In the genomic region with DNA sequence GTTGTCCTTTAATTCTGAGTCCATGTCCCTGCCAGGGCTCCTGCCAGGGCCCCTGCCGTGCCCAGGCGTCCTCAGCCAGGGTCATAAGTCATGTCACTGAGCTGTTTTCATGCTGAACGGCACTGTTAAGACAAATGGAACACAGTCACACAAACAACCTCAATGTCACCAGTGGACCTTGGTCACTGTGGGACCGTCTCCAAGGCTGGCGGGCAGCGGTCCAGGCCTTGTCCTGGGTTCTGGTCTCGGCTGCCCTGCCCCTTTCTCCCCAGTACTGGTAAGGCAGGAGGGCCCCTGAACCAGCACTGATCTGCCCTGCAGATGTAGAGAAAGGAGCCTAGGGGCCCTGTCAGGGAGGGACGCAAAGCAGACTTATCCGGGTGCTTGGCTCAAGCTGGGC, we compare ENCODE assay signal across 13 mouse cellular contexts.
DNase-seq lines count a peak whose midpoint lies in the region; ATAC-seq lines count a peak whose summit lies in the region.
"Had no signal": no experiment of that assay in that cellular context is flagged by ENCODE, and none has a peak within 500 bp of the region (broad histone marks: within the 10 kb centered on the region; RNA-seq: fewer than 3 reads in every experiment).

No protein-coding gene starts in this region.

- no peak overlapping the region for H3K4me3 ChIP-seq in heart, embryonic 10.5 days
- H3K4me3 ChIP-seq in heart, embryonic 12.5 days = no peak overlapping the region
- H3K4me3 ChIP-seq: limb, embryonic 12.5 days; myocyte had no signal

- no peak overlapping the region for H3K4me2 ChIP-seq in heart, embryonic 12.5 days
- H3K4me2 ChIP-seq: limb, embryonic 12.5 days had no signal

- H3K9ac ChIP-seq in heart, embryonic 12.5 days = no peak overlapping the region
- H3K9ac ChIP-seq: forebrain, postnatal 0 days; limb, embryonic 12.5 days had no signal

- H3K27me3 ChIP-seq in heart, embryonic 10.5 days (ENCODE audit: insufficient read depth, poor library complexity, severe bottlenecking) = 0 out of 2 replicates have a peak, but pooled peaks cover 4% of the 10 kb centered on the region
- H3K27me3 ChIP-seq in heart, embryonic 12.5 days (replicated peaks) = no peaks in the 10 kb centered on the region
- H3K27me3 ChIP-seq: limb, embryonic 12.5 days; Patski had no signal

- 0 out of 2 replicates have a peak, but pooled peaks cover 3% of the 10 kb centered on the region for H3K9me3 ChIP-seq in heart, embryonic 10.5 days
- no peaks in the 10 kb centered on the region for H3K9me3 ChIP-seq in heart, embryonic 12.5 days (replicated peaks)
- H3K9me3 ChIP-seq: limb, embryonic 12.5 days had no signal

- WGBS in heart, embryonic 10.5 days = 80% methylated on average over 9 of the region's 9 CpGs
- WGBS in heart, embryonic 12.5 days = 84% methylated on average over 9 of the region's 9 CpGs

- DNase-seq in heart, embryonic 10.5 days (ENCODE audit: low spot score) = no peak
- DNase-seq in adrenal gland, adult (ENCODE audit: inconsistent age in 2 of 2, low spot score in 1 of 2) = peak; percentile 95 to 98
- peak; percentile 95 to 97 for DNase-seq in adrenal gland, postnatal 36 days
- peak; percentile 80 to 91 for DNase-seq in kidney, postnatal 25 days
- no peak for DNase-seq in layer of hippocampus, adult 9-11 months
- DNase-seq in cerebellum, adult 9-11 months = no peak
- DNase-seq: forebrain, postnatal 0 days; retina, postnatal 1 day had no signal

- peak overlapping the region; percentile 87 for H3K27ac ChIP-seq in heart, embryonic 10.5 days
- H3K27ac ChIP-seq in heart, embryonic 12.5 days (ENCODE audit: poor library complexity, severe bottlenecking) = no peak overlapping the region
- H3K27ac ChIP-seq: limb, embryonic 12.5 days had no signal

- H3K36me3 ChIP-seq in heart, embryonic 10.5 days = no peaks in the 10 kb centered on the region
- no peaks in the 10 kb centered on the region for H3K36me3 ChIP-seq in heart, embryonic 12.5 days
- H3K36me3 ChIP-seq: limb, embryonic 12.5 days had no signal

- H3K4me1 ChIP-seq in heart, embryonic 10.5 days = peaks cover 77% of the 10 kb centered on the region
- H3K4me1 ChIP-seq in heart, embryonic 12.5 days (replicated peaks) = peaks cover 64% of the 10 kb centered on the region

- no peak for ATAC-seq in heart, embryonic 12.5 days (ENCODE audit: insufficient number of reproducible peaks, low FRiP score)
- ATAC-seq: CD4-positive, CD25-positive, alpha-beta regulatory T cell, adult 4 months; forebrain, postnatal 0 days; Patski had no signal

Comparison
In these comparisons a context has a peak if more than half of its experiments do, and no peak if none do; other contexts are left out.
1. DNase-seq: peak in adrenal gland, adult (2 of 2), adrenal gland, postnatal 36 days (2 of 2) and kidney, postnatal 25 days (2 of 2); none in heart, embryonic 10.5 days (single experiment), layer of hippocampus, adult 9-11 months (single experiment) and cerebellum, adult 9-11 months (single experiment).